Mouse (Mus musculus) midbrain, embryonic 16.5 days (tissue): ENCODE measurements at regions not wholly inside any gene's neighbourhood (a gene's known extent, or its start where the extent isn't known, plus 50 kb on each side); places are given as distances from the start of the nearest gene placed in this dataset.
"Not testable (repeated sequence)": the region's sequence is repeated elsewhere in the genome, so short reads cannot be mapped to it uniquely, and the experiment has no call there.

Experiments used
- ATAC-seq: fragments of 200-750 bp; cut with Nextera tagmentation; 2 replicates; pipeline ENCODE4 v1.8.0; 2017; ENCODE audit warnings: moderate TSS enrichment
- H3K27ac ChIP-seq: fragments of 300-500 bp; sonication (generic); 2 replicates; pipeline ENCODE4 v1.5.1; 2014; ENCODE audit warnings: mild to moderate bottlenecking, low read length, mixed read lengths
- H3K27me3 ChIP-seq: fragments of 300-500 bp; sonication (generic); 2 replicates; pipeline ENCODE4 v1.6.1; 2014; ENCODE audit warnings: low read depth, low read length, mixed read lengths; ENCODE audit not compliant: control insufficient read depth, insufficient read depth
- H3K36me3 ChIP-seq: fragments of 300-500 bp; sonication (generic); 2 replicates; pipeline ENCODE4 v1.6.1; 2014; ENCODE audit warnings: mild to moderate bottlenecking, low read length, moderate library complexity, mixed read lengths; ENCODE audit not compliant: control insufficient read depth, insufficient read depth
- H3K4me1 ChIP-seq: fragments of 300-500 bp; sonication (generic); 2 replicates; pipeline ENCODE4 v1.6.1; 2014; ENCODE audit warnings: mild to moderate bottlenecking, low read length, mixed read lengths; ENCODE audit not compliant: control insufficient read depth, insufficient read depth
- H3K4me2 ChIP-seq: fragments of 300-500 bp; sonication (generic); 2 replicates; pipeline ENCODE4 v1.6.1; 2014; ENCODE audit warnings: mild to moderate bottlenecking, low read length, mixed read lengths
- H3K4me3 ChIP-seq: fragments of 300-500 bp; sonication (generic); 2 replicates; pipeline ENCODE4 v1.5.1; 2014; ENCODE audit warnings: low read depth, mild to moderate bottlenecking, low read length, moderate library complexity, mixed read lengths
- H3K9ac ChIP-seq: fragments of 300-500 bp; sonication (generic); 2 replicates; pipeline ENCODE4 v1.6.1; 2014; ENCODE audit warnings: low read depth, low read length, mixed read lengths
- H3K9me3 ChIP-seq: fragments of 300-500 bp; sonication (generic); replicated peaks from 2 replicates; pipeline ENCODE4 v1.6.1; 2014; ENCODE audit warnings: mild to moderate bottlenecking, low read length, mixed read lengths; ENCODE audit not compliant: control insufficient read depth, poor library complexity, severe bottlenecking
- WGBS: fragments of 180-500 bp; shearing (Covaris S2); extraction: QIAGEN DNeasy Blood & Tissue Kit; methylation state at CpG from one replicate; pipeline ENCODE4 v1.1.7; 2014; 5-methylcytosine and 5-hydroxymethylcytosine counted together

DNA sequence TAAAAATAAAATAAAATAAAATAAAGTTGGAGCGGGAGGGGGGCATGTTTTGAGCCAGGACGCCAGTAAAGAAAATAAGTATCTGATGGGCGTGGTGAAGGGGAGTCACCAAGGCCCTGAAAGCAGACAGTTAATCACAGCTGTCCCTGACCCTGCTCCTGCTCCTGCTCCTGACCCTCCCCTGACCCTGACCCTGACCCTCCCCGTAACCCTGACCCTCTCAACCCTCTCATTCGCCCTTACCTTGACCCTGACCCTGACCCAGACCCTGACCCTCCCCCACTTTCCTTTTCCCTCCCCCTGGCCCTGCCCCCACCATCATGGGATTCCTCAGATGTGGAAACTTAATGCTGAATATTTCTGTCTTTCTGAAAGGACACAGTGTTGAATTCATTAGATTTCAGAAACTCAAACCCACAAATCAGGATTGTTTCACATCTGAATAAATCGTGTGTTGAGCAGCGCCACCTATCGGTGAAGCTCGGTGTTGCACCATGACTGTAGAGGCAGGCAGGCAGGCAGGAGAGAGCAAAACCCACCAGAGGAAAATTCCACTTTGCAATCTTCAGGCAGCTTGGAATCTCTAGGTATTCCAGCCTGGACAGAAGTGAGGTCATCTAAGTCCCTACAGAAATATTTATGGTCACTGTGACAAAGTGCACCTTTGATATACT, 145.9 kb upstream of the Rhobtb1 start:
- Histone ChIP-seq H3K4me3 (no peak overlapping the region), H3K9me3 (no peaks in the 10 kb centered on the region), H3K27me3 (no peaks in the 10 kb centered on the region), H3K9ac (no peak overlapping the region), H3K27ac (no peak overlapping the region), H3K4me2 (no peak overlapping the region), H3K36me3 (no peaks in the 10 kb centered on the region), H3K4me1 (no peaks in the 10 kb centered on the region)
- WGBS = 48% methylated on average over 9 of the region's 9 CpGs
- no peak for ATAC-seq

DNA sequence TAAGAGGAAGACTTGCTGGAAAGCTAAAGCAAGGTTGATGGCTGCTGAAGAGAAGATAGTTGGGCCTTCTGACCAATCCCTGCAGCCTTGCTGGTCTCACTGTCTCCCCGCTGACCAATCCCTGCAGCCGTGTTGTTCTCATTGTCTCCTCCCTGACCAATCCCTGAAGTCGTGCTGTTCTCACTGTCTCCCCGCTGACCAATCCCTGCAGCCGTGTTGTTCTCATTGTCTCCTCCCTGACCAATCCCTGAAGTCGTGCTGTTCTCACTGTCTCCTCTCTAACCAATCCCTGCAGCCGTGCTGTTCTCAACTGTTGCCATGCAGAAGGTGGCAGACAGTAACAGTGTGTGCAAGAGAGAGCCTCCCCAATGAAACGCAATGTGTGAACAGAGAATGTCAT, 142.6 kb upstream of the Rhobtb1 start:
- not testable (repeated sequence) for H3K4me2 ChIP-seq, H3K27me3 ChIP-seq, ATAC-seq, H3K9me3 ChIP-seq, H3K4me1 ChIP-seq, H3K36me3 ChIP-seq, H3K9ac ChIP-seq, H3K27ac ChIP-seq, H3K4me3 ChIP-seq
- WGBS = 92% methylated on average over 8 of the region's 8 CpGs

DNA sequence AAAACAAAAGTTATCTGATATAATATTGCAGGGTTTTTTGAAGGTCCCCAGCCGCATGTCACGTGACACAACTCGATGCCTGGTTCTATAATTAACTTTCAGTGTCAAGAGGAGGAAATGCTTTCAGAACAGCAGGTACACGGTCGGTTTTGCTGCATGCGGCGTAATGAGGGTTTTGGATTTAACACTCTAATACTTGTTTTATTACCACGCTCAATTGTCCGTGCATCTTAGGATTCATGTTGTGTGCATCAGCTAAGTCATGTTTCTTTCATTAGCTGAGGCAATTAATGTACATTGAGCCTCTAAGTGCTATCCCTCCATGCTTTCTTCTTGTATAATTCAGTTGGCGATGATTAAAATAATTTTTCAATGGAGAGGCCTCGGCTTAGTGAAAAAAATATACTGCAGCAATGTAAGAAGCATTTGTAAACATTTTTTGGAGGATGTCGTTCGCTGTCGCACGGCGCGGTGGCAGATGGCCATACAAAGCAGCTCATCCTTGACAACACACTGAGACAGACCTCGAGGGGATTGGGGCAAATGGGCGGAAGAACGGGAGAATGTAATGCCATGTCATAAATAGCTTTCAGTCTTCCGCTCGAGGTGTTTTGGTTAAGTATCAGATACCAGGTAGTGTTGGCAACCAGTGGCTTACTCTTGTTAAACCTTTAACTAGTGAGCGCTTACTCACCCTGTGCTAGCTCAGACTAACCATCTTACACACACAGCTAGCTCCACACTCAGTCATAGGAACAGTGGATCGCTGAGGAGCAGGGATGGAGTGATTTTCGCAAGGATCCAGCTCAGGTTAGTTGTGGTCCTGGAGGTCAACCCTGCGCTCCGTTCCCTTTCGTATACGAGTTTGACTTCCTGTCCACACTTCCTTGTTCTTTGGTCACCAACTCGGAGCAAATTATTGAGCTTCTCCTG, 130.2 kb upstream of the Rhobtb1 start:
- Histone ChIP-seq H3K4me3 (no peak overlapping the region), H3K27me3 (no peaks in the 10 kb centered on the region), H3K4me2 (peak overlapping the region; percentile 40), H3K9me3 (no peaks in the 10 kb centered on the region), H3K27ac (peak overlapping the region; percentile 37), H3K36me3 (no peaks in the 10 kb centered on the region), H3K9ac (peak overlapping the region; percentile 11; the same call in 1 of the 2 replicates), H3K4me1 (peaks cover 3% of the 10 kb centered on the region; the same call in 1 of the 2 replicates)
- 58% methylated on average over 30 of the region's 30 CpGs for WGBS
- no peak for ATAC-seq

- Histone ChIP-seq H3K4me2 (no peak overlapping the region), H3K36me3 (no peaks in the 10 kb centered on the region), H3K4me3 (no peak overlapping the region), H3K9me3 (no peaks in the 10 kb centered on the region), H3K27me3 (no peaks in the 10 kb centered on the region), H3K4me1 (no peaks in the 10 kb centered on the region), H3K27ac (no peak overlapping the region), H3K9ac (no peak overlapping the region)
- WGBS = 78% methylated on average over 9 of the region's 9 CpGs
- ATAC-seq = no peak
Measured at GRCm38 (mm10) chr10:69033410-69033809, 117.8 kb upstream of the Rhobtb1 start.

DNA sequence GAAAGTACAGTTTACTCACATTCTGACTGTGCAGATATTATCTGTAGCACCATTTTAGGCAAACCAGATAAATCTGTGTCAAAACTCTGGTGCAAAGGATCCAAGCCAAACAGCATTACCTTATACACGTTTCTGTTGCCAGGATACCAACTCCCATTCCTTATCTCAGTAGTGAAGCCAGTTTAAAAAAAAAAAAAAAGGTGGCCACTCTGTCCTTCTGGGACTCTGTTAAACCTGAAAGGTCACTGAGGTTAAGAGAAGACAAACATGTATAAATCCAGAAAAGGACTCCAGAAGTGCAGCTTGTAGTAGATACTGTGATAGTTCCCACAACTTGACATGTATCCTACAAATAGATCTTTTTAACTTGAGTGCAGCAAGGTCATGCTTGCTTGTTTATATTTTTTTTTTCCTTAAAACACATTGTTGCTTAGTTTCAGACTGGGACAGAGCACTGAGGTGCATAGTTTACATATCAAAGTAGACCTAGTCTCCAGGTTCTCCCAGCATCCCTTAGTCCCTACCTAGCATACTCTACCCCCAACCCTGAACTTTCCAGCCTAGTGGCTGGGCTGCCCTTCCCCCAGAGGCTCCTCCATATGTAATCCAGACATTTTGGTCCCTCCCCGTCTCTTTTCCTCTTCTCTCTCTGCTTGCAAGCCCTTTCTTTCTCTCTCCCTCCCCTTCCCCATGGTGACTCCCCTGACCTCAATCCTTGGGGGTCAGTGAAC, 116.7 kb upstream of the Rhobtb1 start:
- no peak overlapping the region for H3K9ac ChIP-seq
- H3K9me3 ChIP-seq = no peaks in the 10 kb centered on the region
- H3K27ac ChIP-seq = no peak overlapping the region
- H3K4me2 ChIP-seq = no peak overlapping the region
- ATAC-seq = no peak
- H3K4me1 ChIP-seq = no peaks in the 10 kb centered on the region
- H3K27me3 ChIP-seq = no peaks in the 10 kb centered on the region
- H3K4me3 ChIP-seq = no peak overlapping the region
- H3K36me3 ChIP-seq = no peaks in the 10 kb centered on the region
- WGBS = 43% methylated on average over 2 of the region's 2 CpGs

DNA sequence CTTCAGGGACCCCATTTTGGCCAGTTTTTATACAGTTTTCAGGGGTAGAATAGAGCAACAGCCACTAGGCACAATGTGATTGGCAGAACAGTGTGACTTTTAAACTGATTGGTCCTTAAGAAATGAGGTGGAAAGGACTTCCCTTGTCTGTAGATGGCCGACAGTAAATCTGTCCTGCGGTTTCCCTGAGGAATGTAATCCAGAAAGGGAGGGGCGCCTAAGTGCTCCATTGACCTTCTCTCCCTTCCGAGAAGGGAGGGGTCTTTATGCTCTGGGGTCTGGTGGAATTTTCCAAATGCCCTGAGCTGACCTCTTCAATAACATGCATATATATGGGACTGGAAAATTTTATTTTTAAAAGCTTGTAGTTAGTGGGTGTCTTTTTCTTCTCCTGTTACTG, 115.7 kb upstream of the Rhobtb1 start:
- H3K27ac ChIP-seq, H3K9ac ChIP-seq, H3K9me3 ChIP-seq, H3K4me1 ChIP-seq, H3K4me2 ChIP-seq, H3K36me3 ChIP-seq, ATAC-seq, H3K4me3 ChIP-seq, H3K27me3 ChIP-seq: not testable (repeated sequence)
- WGBS = 84% methylated on average over 4 of the region's 4 CpGs

- no peaks in the 10 kb centered on the region for H3K4me1 ChIP-seq
- H3K36me3 ChIP-seq = no peaks in the 10 kb centered on the region
- no peak overlapping the region for H3K27ac ChIP-seq
- no peak overlapping the region for H3K9ac ChIP-seq
- ATAC-seq = no peak
- H3K9me3 ChIP-seq = no peaks in the 10 kb centered on the region
- no peak overlapping the region for H3K4me3 ChIP-seq
- H3K4me2 ChIP-seq = no peak overlapping the region
- no peaks in the 10 kb centered on the region for H3K27me3 ChIP-seq
- WGBS = 61% methylated on average over 2 of the region's 2 CpGs
Measured at GRCm38 (mm10) chr10:69036096-69036495, 115.1 kb upstream of the Rhobtb1 start.

GRCm38 (mm10) chr10:69044171-69044651, 107.0 kb upstream of the Rhobtb1 start:
- Histone ChIP-seq H3K27me3 (no peaks in the 10 kb centered on the region), H3K9ac (no peak overlapping the region), H3K4me3 (no peak overlapping the region), H3K9me3 (no peaks in the 10 kb centered on the region), H3K4me2 (no peak overlapping the region), H3K27ac (no peak overlapping the region), H3K36me3 (no peaks in the 10 kb centered on the region), H3K4me1 (peaks cover 14% of the 10 kb centered on the region)
- WGBS = 24% methylated on average over 12 of the region's 12 CpGs
- no peak for ATAC-seq
